Mouse (Mus musculus) layer of hippocampus, postnatal 25 days (tissue): Measurements from ENCODE around the gene Setd1a. TPM values are rescaled to one million over a fixed set of nuclear protein-coding genes. Genes with fewer than 3 reads are reported as not detected.
"Not testable (repeated sequence)": the region's sequence is repeated elsewhere in the genome, so short reads cannot be mapped to it uniquely, and the experiment has no call there.

Experiments
- DNase-seq, 2 experiments: peaks; one replicate each; pipeline ENCODE4 v3.0.0; 2022; ENCODE audit warnings: mixed read lengths in 2 of 2, low spot score in 1 of 2; ENCODE audit errors: extremely low spot score in 1 of 2
- total RNA-seq, 2 experiments: library from RNA; stranded (reverse); gene quantifications; 2 replicates each; pipeline ENCODE4 v1.2.3; 2021

Gene Setd1a
- total RNA-seq, 2 experiments from 2014 or later: 35.1 to 50.0 TPM

GRCm38 (mm10) chr7:127765756-127766155 is 10.7 kb upstream of the Setd1a start:
- DNase-seq: no peak

GRCm38 (mm10) chr7:127766851-127767609 is 9.4 kb upstream of the Setd1a start:
- DNase-seq: no peak

- DNase-seq: no peak
Measured at GRCm38 (mm10) chr7:127767671-127768345, 8.7 kb upstream of the Setd1a start.

- DNase-seq: no peak
Measured at GRCm38 (mm10) chr7:127768346-127768996, 8.0 kb upstream of the Setd1a start.

- DNase-seq: peak; percentile 81 to 95
Measured at GRCm38 (mm10) chr7:127768997-127769593, 7.4 kb upstream of the Setd1a start.

GRCm38 (mm10) chr7:127769651-127770038 is 6.8 kb upstream of the Setd1a start, which contains the start of gene Orai3:
Gene Orai3, plus strand, starts transcription at chr7:127769815.
- peak; percentile 74 to 80 for DNase-seq

GRCm38 (mm10) chr7:127770039-127770905 is 6.2 kb upstream of the Setd1a start:
- no peak for DNase-seq

- peak in 1 of 2 experiments; percentile 26 for DNase-seq
Measured at GRCm38 (mm10) chr7:127771262-127771661, 5.2 kb upstream of the Setd1a start.

- no peak for DNase-seq
Measured at GRCm38 (mm10) chr7:127772080-127772479, 4.4 kb upstream of the Setd1a start.

- DNase-seq: no peak
Measured at GRCm38 (mm10) chr7:127772557-127772956, 3.9 kb upstream of the Setd1a start.

- peak in 1 of 2 experiments; percentile 60 for DNase-seq
Measured at GRCm38 (mm10) chr7:127773664-127774384, 2.6 kb upstream of the Setd1a start.

GRCm38 (mm10) chr7:127775837-127776236 is 633 bp upstream of the Setd1a start:
- not testable (repeated sequence) for DNase-seq

- DNase-seq: peak; percentile 90 to 96
Measured at GRCm38 (mm10) chr7:127776878-127777473, 506 bp downstream of the Setd1a start.

- DNase-seq: peak in 1 of 2 experiments; percentile 41
Measured at GRCm38 (mm10) chr7:127777474-127778266, 1.2 kb downstream of the Setd1a start.

- DNase-seq: no peak
Measured at GRCm38 (mm10) chr7:127778350-127778749, 1.9 kb downstream of the Setd1a start.

GRCm38 (mm10) chr7:127785308-127785707 is 8.8 kb downstream of the Setd1a start, which contains the start of gene Gm49388:
Gene Gm49388, plus strand, starts transcription at chr7:127785608.
- no peak for DNase-seq

GRCm38 (mm10) chr7:127797076-127797845 is 20.8 kb downstream of the Setd1a start:
- no peak for DNase-seq
